Mouse (Mus musculus) heart, postnatal 25 days (tissue): ENCODE results near the gene Acp5. TPM values are rescaled to one million over a fixed set of nuclear protein-coding genes. Genes with fewer than 3 reads are reported as not detected.

Experiments
- DNase-seq: peaks from one replicate; pipeline ENCODE4 v3.0.0; 2022; ENCODE audit warnings: low spot score
- intact Hi-C: fragments of 180-260 bp; cut with DNase I; formaldehyde crosslinking; loops from one replicate; pipeline ENCODE4 v1.15.1; 2025
- microRNA-seq: library from miRNA; unstranded; fragments of <30 nt; microRNA quantifications from one replicate; pipeline ENCODE4 v1.2.0, GENCODE M21; 2022
- total RNA-seq, 2 experiments: library from RNA; stranded (reverse); gene quantifications; 2 replicates each; pipeline ENCODE4 v1.2.3; 2021

The Acp5 gene
- total RNA-seq, 2 experiments from 2014 or later = 1.6 to 3.5 TPM

DNA sequence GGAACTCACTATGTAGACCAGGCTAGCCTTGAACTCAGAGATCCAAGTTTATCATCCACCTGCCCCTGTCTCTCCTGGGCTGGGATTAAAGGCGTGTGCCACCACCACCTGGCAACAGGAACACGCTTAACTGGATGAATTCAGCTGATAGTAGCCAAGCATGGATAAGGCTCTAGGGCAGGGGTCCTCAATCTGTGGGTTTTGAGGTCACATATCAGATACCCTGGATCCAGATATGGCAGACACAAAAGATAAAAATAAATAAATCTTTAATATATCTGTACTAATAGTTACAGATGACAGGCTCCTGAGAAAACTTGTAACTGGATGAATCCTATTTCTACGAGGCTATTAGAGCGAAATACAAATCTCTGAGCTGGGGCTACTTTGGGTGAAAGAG, 19.9 kb downstream of the Acp5 start:
- no peak for DNase-seq
- intact Hi-C loops = no loop called here

DNA sequence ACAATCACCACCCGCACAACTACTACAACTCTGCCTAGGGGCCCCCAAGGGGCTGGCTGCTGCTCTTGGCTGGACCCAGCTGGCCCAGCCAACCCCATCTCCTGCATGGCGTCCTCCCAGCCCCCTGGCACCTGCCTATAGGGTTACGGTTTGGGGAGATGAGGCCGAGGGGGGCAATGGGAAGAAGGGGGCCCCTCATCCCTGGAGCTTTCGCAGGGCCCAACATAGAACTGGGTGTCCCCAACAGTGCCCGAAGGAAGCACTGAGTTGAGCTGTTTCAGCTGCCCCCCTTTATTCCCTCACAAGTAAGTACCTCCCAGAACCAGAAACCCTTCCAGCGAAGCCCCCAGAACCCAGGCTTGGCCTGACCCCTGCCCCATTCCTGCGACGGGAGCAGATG, 27.3 kb downstream of the Acp5 start:
- intact Hi-C loops = no loop called here

DNA sequence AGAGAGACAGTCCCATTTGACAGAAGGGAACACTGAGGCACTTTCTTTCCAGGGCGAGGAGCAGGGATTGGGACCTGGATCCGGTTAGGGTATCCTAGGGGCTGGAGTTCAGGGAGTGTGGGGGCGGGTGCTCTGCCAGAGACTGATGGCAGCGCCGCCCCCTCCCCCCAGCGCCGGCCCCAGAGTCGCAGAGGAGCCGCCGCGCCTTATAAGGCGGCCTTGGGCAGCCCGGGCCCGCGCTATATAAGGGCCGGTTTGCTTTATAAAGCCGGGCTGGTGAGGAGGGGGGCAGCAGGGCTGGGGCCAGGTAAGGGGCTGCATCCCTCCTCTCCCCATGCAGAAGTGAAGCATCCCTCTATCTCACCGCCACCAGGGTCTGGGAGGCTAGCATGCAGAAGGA, 35.6 kb downstream of the Acp5 start:
- intact Hi-C loops = no loop called here
- no peak for DNase-seq

More for the DNA sequence above, 27.3 kb downstream of the Acp5 start:
- no peak for DNase-seq

DNA sequence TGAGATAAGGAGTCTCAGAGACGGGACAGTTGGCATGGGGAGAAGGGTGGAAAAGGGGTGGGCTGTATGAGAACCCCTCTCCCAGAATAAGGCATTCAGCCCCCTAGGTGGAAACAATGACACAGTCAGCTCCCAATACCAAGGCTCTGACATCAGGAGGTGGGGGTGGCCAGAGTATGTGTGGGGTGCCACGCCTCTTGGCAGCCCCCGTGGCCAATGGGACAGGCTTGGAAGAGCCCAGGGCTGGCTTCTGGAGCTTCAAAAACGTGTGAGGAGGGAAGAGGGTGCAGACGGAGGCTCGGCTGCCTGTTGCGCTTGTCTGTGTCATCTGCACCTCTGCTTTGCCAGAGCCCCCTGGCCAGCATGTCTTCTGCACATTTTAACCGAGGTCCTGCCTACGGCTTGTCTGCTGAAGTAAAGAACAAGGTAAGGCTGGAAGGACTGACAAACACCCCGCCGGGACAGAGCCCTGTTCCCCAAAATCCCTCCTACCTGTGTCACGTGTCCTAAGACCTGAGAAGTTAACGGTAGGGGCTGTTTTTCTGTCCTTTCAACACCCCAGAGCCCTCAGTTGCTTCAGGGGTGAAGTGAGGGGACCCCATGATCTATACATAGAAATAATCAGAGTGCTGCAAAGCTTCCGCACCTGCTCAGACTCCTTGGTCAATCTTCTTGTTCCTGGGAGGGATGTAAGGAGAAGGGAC, 36.4 kb downstream of the Acp5 start, which contains the start of gene Cnn1:
Gene Cnn1, plus strand, starts transcription at position 224 of the 704 bp plus-strand sequence.
- DNase-seq = peak; percentile 22
- intact Hi-C loops = no loop called here

DNA sequence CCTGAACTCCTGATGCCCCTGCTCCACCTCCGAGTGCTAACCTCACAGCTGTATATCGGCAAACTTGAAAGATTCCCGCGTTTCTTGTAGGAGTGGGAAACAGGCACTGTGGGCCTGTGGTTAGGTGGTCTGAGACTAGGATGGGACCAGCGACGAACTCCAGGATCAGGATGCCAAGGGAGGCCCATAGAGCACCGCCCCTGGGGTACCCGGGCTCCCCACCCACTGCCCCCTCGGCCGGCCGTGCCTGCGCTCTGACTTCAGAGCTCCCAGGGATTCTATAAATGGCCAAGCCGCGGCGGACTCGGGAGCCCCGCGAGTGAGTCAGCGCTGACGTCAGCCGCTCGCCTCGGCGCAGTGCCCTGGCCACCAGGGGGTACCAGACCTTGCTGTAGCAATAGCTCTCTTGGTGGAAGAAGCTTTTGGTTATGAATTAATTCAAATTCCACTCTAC, 39.6 kb downstream of the Acp5 start:
- DNase-seq = peak; percentile 75
- intact Hi-C loops = loop anchor here (1.0 kb wide), 1 partner anchor 47 kb away; no protein-coding TSS in a partner anchor

DNA sequence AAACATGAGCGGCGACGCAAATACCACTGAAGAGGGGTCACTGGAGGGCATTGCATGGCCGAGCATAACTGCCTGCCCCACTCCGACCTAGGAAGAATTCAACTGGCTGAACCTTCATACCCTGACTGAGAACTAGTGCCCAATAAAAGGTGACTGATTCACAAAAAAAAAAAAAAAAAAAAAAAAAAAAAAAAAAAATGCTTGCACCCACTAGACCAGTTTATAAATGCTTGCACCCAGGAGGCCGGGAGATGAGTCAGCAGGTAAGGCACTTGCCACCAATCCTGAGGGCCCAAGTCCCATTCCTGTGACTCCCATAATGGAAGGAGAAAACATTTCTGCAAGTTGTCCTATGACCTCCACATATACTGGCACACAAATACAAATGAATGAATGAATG, 42.8 kb downstream of the Acp5 start:
- intact Hi-C loops = no loop called here
- no peak for DNase-seq

DNA sequence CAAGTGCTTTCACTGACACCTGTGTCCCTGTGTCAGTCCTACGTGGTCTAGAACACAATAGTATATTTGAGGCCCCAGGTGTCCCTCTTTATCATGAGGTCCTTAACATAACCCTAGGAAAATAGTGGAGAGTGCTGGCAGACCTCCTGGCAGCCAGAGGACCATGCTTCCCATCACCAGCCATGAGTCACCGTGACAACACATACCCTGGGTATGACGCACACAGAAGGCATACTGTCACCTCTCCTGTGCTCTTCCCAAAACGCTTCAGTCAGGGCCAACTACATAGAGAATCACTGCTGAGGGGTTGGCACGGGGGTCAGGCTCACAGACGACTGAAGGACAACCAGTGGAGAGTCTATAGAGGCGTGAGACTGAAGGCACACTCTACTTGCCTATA, 45.5 kb downstream of the Acp5 start:
- no peak for DNase-seq
- intact Hi-C loops = no loop called here

DNA sequence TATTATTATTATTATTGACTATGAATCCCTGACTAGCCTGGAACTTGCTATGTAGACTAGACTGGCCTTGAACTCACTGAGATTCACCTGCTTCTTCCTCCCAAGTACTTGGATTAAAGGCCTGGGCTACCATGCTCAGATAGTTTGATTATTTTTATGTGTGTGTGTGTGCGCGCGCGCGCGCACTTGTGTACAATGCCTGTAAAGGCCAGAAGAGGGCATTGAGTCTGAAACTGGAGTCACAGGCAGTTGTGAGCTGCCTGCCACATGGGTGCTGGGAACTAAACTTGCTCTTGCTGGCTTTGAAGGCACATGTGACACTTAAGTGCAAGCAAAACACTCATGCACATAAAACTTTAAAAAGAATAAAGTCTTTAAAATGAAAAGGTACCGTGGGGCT, 46.2 kb downstream of the Acp5 start:
- DNase-seq = no peak
- intact Hi-C loops = no loop called here

DNA sequence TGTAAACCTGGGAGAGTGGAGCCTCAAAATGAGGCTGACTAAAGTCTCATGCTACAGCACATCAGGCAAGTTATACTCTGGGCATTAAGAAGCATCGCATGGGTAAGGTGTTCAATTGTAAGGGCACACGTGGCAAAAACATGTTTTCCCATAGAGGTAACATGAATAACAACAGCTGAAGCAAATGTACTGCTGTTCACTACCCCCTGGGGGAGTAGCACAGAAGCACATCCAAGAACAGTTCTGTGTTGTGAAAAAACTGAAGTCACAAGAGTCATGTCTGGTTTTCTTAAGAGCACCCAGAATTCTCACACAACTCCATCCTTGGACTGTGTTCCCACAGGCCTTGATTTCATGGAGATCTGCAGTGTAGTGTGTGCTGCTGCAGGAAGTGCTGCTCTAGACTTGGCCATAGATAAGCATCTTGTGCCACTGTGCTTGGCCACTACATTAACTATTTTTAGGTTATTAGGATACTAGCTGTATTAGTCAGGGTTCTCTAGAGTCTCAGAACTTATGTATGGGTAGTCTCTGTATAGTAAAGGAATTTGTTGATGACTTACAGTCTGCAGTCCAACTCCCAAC, 48.4 kb downstream of the Acp5 start:
- intact Hi-C loops = no loop called here
- DNase-seq = no peak

DNA sequence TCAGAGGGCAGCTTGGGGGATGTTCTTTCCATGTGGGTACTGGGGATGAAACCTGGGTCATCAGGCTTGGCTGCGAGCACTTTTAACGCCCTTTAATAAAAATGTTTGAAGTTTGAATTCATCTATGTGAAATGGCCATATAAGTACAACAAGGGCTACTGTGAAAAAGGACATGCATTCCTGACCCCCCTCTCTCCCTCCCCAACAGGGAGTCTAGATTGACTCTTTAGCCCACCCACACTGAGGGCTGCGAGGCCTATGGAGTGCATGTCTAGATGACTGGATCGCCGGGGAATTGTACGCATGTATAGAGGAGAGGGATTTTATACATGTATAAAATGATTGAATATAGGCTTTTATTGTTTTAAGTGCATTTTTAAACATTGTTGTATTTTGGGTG, 49.5 kb downstream of the Acp5 start:
- intact Hi-C loops = no loop called here
- DNase-seq = no peak

DNA sequence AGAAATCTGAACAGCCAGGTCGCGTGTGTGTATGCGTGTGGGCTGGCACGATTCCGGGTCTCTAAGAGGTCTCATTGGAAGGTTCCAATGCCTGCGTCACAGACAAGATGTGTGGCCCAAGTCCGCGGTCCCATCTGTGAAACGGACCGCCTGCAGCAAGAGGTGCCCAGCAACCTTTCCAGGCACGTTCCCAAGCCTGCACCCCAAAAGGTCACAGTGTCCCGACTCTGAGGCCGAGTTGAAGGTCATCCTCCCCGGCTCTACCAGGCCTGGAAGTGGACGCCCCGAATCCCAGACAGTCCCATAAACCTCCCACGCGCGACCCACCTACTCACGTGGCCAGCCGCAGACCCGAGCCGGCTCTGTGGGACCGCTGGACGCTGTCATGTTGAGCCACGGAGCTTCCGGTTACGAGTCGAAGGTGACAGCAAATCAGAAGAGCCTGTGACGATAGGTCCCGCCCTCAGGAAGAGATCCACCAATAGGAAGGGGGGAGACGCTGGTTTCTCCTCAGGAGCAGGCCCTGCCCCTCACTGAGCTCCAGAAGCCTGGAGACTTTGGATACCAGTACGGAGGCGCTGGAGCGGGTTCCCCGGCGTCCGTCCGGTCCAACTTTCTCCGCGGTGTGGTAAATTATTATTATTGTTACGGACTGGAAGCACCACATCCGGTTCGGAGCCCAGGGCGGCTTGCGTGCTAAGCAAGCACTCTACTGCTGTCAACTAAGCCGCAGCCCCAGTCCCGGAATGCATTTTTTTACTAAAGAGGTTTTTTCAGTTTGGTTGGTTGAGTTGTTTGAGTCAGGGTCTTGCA, 50.3 kb downstream of the Acp5 start, which contains the start of gene Ecsit:
Gene Ecsit, minus strand, starts transcription at position 417 of the 813 bp plus-strand sequence.
- intact Hi-C loops = no loop called here
- DNase-seq = peak; percentile 93

DNA sequence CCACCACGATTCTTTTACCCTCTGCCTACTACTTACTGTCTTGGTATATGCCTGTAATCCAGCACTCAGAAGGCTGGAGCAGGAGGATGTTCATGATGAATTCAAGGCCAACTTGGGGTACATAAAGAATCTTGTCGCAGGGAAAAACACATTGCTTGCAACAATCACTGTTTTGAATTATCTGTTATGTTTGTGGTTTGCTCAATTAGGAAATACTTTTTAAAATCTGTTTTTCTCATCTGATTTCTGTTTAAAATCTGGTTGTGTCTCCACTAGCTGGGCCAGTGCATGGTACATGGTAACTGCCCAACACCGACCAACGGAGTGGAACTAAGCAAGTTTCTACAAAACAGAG, 50.9 kb downstream of the Acp5 start:
- intact Hi-C loops = no loop called here
- no peak for DNase-seq

Small RNA genes lying within 50 kb of the gene (microRNA-seq; reads per million reads assigned to microRNA genes)
- gene Mir7084 = not detected

Other genes with a start within 250 kb of the Acp5 start
- 10 to 100 TPM in 1 of 2 experiments, 1 to 10 TPM in 1; 9.2 to 12.1 TPM for gene Rab3d, start 217.5 kb downstream of the Acp5 start, total RNA-seq
- 1 to 10 TPM; 1.8 to 2.8 TPM for gene Ccdc159, start 208.2 kb downstream of the Acp5 start, total RNA-seq
- 10 to 100 TPM; 39.4 to 46.2 TPM for gene Tmem205, start 208.2 kb downstream of the Acp5 start, total RNA-seq
- 1 to 10 TPM; 1.5 to 2.0 TPM for gene Plppr2, start 198.7 kb downstream of the Acp5 start, total RNA-seq
- gene Swsap1, start 180.0 kb downstream of the Acp5 start, total RNA-seq = 1 to 10 TPM; 5.8 to 7.4 TPM
- 1 to 10 TPM in 1 of 2 experiments, under 1 TPM in 1; 0.83 to 1.6 TPM for gene Epor, start 172.2 kb downstream of the Acp5 start, total RNA-seq
- gene Rgl3, start 146.3 kb downstream of the Acp5 start, total RNA-seq = 1 to 10 TPM; 2.0 to 3.2 TPM
- gene Ccdc151, start 133.1 kb downstream of the Acp5 start, total RNA-seq = not detected
- 10 to 100 TPM; 63.0 to 71.8 TPM for gene Prkcsh, start 132.9 kb downstream of the Acp5 start, total RNA-seq
- under 1 TPM; 0.21 to 0.50 TPM for gene Elavl3, start 83.7 kb downstream of the Acp5 start, total RNA-seq
- gene Gm49318, start 64.5 kb downstream of the Acp5 start, total RNA-seq = not detected
- 1 to 10 TPM; 4.0 to 4.3 TPM for gene Zfp653, start 64.3 kb downstream of the Acp5 start, total RNA-seq
- 100 to 1,000 TPM; 103 TPM for gene Ecsit, start 50.3 kb downstream of the Acp5 start, total RNA-seq
- 10 to 100 TPM in 1 of 2 experiments, 1 to 10 TPM in 1; 7.6 to 10.4 TPM for gene Cnn1, start 36.5 kb downstream of the Acp5 start, total RNA-seq
- 10 to 100 TPM; 36.8 to 39.8 TPM for gene Elof1, start 18.5 kb downstream of the Acp5 start, total RNA-seq
- gene Pigyl, start 21.1 kb upstream of the Acp5 start, total RNA-seq = 10 to 100 TPM; 50.3 to 52.6 TPM
- gene Zfp872, start 52.4 kb upstream of the Acp5 start, total RNA-seq = under 1 TPM; 0.16 to 0.31 TPM
- gene Zfp809, start 90.0 kb upstream of the Acp5 start, total RNA-seq = 10 to 100 TPM; 29.4 to 30.7 TPM
- under 1 TPM; 0.26 to 0.31 TPM for gene Zfp599, start 124.2 kb upstream of the Acp5 start, total RNA-seq
- 1 to 10 TPM; 4.4 to 6.3 TPM for gene Zfp810, start 171.9 kb upstream of the Acp5 start, total RNA-seq